Mouse (Mus musculus): ENCODE data around the gene Ovol3.

Ovol3 gene

GRCm38 (mm10) chr7:30194101-30194831 is 41.3 kb downstream of the Ovol3 start:
- in situ Hi-C loops (cut with MboI, MseI): no loop called here

DNA sequence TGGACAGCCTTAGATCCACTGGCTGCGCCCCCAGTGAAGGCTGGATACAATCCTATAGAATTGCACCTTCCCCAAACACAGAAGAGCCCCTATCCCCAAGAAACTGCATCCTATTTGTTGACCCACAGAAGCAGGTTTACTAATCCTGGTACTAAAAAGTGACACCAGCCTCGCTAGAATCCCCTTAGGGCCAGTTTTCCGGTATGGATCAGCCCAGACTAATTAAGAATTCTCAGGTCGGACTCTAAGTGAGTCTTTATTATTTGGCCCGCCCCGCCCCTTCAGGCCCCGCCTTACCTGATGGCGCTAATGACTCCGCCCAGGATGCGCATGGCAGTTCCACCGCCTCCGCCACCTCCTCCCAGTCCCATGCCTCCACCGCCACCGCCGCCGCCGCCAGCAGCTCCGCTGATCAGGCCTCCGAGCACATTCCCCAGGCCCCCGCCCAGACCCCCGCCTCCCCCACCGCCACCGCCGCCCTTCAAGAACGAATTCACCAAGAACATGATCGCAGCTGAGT is 41.9 kb downstream of the Ovol3 start:
- in situ Hi-C loops (cut with MboI, MseI): no loop called here

- in situ Hi-C loops (cut with MboI, MseI): no loop called here
Measured at GRCm38 (mm10) chr7:30193013-30193412, 42.5 kb downstream of the Ovol3 start.

DNA sequence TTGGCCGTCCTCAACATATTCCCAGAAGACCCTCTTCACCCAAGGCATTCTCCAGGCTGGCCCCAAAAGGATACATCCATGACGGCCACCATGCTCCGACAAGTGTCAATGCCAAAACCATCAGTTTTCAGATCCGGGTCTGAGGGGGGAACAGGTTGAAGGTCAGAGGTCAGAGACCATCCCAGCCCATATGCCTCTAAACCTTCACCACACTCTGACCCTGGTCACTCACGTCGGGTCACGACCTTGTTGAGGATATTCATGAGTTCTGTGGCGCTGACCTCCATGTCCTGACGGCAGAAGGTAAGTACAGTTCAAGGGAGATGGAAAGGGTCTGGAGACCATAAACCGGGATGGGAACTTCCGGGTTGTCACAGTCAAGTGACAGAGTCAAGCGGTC is 43.4 kb downstream of the Ovol3 start:
- in situ Hi-C loops (cut with MboI, MseI): no loop called here

GRCm38 (mm10) chr7:30189116-30189491 is 46.4 kb downstream of the Ovol3 start:
- in situ Hi-C loops (cut with MboI, MseI): no loop called here

DNA sequence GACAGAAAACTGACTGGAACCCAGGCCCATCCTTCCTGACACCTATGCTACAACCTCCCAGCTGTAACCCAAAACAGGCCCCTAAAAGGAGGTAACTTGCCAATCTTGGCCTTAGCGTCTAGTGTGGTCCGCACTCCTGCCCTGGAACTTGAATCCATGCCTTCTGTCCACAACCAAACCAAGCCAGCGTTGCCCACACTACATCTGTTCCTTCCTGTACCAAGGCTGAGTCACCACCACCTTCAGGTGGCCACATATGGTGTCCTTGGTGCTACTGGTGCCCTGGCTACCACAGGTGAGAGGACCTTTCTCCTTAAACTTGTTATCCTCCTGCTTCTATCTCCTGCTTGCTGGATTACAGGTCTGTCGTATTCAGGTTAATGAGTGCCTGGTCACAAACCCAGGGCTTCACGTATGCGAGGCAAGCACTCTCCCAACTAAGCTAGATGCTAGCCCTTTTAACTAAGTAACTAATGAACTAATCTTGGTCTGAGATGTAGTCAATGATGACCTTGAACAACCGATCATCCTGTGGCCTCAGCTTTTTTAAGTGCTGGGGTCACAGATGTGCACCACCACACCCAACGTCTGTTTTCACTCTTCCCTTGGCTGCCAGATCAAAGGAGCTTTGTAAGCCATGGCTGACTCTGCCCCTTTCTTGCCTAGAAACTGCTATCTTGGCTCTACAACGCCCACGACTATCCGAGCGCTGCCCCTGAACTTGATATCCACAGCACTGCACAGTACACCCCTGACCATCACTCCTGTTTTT is 47.0 kb downstream of the Ovol3 start:
- in situ Hi-C loops (cut with MboI, MseI): no loop called here

- in situ Hi-C loops (cut with MboI, MseI): no loop called here
Measured at GRCm38 (mm10) chr7:30184641-30185348, 50.7 kb downstream of the Ovol3 start.

DNA sequence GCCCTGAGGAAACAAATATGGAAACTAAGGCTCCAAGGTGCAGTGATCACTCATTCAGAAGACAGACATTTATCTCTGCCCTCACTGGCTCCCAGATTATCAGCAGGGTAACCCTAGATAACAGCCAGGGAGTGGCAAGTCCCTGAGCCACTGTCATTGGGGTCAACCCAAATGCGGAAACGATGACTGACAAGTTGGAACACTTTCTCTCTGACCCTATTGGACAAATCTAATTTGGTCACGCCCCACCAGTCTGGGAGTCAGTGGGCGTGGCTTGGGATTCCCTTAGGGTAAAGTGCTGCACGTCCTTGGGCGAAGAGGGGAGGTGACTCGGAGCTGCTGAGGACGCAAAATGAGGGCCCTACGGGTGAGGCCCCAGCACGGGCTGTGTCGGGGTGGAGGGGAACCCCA is 51.6 kb downstream of the Ovol3 start, which contains the start of gene Cox7a1:
TSS of gene Cox7a1 (plus strand) at position 266 of the 411 bp plus-strand sequence.
- in situ Hi-C loops (cut with MboI, MseI): no loop called here
